Mouse (Mus musculus) embryonic fibroblast, embryonic 13.5 days (primary cell): ENCODE data around the gene Nxph3.

ENCODE experiments used
- CTCF ChIP-seq: IDR thresholded peaks from 2 replicates; pipeline ENCODE4 v1.5.1; 2011; ENCODE audit warnings: mild to moderate bottlenecking, control low read depth, low read length, moderate library complexity, borderline replicate concordance; ENCODE audit not compliant: insufficient read depth
- POLR2A ChIP-seq: IDR thresholded peaks from 2 replicates; pipeline ENCODE4 v1.6.1; 2011; ENCODE audit warnings: low read depth, mild to moderate bottlenecking, control low read depth, low read length, moderate library complexity

DNA sequence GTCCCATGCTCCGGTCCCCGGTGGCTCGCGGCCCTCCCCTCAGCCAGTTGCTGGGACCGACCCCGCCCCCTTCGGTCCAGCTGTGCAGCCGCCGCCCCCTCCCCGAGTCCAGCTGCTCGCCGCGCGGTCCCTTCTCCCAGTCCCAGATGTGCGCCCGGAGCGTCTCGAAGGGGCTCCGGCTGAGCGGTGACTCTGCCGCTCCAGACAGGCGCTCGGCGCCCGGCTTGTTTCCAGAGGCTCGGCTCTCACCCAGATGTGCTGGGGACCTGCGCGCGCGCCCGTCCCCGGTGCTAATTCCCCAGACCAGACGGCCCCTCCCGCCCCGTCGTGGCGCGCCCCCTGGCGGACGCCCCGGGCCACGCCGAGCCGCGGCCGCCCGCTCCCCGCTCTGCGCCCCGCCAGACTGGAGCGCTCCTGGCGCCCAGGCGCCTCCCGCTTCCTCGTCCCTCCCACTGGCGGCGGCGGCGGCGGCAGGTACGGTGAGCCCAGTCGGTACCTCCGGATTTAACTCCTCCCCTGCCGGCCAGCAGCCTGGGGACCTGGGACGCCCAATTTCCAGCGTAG lies at the start of gene Nxph3:
- no peak for TF ChIP-seq CTCF
- TF ChIP-seq POLR2A = no peak
